Mouse (Mus musculus): ENCODE data around the gene Ccdc32.

Ccdc32 gene

DNA sequence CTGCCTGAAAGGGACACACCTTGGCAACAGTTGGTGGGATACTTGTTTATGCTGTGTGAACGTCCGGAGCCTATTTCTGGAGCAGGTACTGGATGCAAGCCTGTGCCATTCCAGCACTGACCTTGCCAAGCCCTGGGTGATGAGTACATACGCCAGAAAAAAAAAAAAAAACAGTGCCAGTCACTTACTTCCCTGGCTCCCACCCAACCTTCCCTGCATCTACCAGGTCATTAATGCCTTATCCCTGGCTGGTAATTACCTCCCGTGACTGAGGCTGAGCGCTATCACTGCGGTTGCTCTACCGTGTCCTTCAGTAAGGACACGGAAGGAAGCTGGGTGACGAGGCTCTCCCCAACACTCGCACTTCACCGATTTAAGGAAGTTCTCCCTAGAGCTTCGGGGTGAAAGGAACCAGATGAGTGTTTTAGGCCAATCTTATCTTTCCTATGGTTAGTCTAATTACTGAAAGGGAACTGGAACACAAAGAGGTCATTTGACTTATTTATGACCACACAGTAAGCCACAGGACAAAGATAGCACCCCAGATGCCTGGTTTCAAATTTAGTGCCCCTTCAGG is 13.5 kb downstream of the Ccdc32 start:
- no peak for DNase-seq (ENCODE audit: inconsistent ontology term)

DNA sequence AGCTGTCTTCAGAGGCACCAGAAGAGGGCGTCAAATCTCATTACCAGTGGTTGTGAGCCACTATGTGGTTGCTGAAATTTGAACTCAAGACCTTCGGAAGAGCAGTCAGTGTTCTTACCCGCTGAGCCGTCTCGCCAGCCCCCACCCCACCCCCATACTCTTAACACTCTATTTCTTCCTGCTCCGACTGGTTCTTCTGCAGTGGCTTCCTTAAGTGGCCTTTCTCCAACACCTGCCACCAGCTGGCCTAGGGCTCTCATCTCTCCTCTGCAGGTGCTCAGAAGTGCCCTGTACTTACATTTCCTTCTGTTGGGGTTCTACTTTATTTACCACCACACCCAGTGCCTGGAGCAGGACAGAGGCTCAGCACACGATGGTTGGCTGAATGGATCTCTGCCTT is 14.2 kb downstream of the Ccdc32 start:
- no peak for DNase-seq (ENCODE audit: inconsistent ontology term)

DNA sequence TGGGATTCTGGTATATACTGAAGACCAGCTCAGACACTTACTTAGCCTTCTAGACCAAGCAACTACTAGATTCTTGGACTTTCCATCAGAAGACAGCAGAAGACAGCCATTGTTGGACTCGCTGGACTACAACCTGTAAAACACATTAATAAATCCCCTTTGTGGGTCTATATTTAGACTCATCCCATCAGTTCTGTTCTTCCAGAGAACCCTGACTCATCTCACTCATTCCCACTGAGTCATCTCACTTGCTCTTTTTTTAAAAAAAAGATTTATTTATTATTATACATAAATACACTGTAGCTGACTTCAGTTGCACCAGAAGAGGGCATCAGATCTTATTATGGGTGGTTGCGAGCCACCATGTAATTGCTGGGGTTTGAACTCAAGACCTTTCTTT is 19.8 kb downstream of the Ccdc32 start:
- no peak for DNase-seq (ENCODE audit: inconsistent ontology term)

DNA sequence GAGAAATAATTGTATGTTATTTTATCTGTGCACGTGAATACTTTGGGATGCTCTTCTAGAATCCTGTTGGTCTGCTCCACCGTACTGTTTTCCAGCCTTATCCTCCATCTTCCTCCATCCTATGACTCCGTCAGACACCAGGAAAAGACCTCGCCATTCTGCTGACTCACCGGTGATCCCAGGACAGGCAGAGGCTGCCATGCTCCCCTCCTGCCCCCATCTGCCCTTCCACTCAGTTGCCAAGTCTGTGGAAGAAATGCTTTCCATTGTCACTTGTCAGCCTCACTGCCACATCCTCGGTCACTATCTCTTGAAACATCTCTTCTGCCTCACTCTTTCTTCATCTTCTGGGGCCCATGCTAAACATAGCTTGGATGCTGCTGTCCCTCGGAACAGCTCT is 22.3 kb downstream of the Ccdc32 start:
- no peak for DNase-seq (ENCODE audit: inconsistent ontology term)

DNA sequence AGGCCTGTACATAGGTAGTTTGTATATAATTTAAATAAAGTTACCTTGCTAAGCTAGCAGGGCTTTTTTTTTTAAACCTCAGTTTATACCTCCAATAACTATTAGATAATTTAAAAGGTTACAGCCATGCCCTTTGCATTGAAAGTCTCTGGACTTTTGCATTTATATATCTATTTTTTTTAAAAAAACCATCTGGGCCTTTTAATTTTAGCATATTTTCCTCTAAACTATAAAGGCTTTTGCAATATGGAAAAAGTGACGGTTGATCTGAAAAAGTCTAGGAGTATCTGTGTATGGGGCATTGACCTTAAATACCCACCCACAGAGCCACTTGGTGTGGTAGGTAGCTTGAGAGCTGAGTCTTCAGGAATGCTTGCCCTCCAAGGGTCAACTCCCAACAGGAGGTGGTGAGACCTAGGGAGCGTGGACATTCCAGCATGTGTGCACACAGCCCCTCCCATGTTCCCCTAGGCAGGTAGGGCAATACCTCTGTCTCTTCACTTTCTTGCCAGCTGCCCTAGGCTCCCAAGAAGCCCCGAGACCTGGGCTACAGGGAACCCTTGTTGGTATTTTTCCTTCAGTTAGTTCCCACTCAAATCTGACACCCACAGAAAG is 30.1 kb downstream of the Ccdc32 start:
- no peak for DNase-seq (ENCODE audit: inconsistent ontology term)

DNA sequence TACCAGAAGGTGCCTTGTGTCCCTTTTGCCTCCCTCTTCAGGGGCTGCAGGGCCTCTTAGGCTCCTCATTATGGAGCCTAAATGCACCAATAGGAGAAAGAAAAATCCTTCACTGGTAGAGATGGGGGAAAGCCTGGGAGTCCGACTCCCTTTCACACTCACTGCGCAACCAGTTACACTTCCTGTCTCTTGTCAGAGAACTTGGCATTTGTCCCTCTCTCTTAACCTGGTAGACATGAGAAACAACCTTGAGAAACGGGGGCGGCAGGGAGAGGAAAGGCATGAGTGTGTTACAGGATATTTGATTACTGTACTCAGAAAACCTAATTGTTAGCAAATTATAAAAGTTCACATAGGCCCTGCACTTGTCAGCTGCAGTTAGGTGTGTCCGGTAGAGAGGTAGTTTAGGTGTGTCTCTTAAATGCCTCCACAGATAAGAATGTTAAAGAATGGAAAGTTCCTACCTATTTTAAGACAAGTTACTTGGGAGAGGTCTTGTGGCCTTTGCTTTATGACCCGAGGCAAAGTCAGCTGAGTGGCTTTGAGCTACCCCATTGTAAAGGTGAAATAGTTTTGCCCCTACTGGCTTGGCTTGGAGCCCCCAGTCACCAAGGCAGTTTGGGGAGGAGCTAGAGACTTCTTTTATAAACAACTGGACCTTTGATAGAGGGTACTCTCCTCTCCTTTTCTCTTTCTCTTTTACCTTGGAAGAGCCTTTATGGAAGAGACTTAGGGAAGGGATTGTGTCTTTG is 30.9 kb downstream of the Ccdc32 start:
- no peak for DNase-seq (ENCODE audit: inconsistent ontology term)

DNA sequence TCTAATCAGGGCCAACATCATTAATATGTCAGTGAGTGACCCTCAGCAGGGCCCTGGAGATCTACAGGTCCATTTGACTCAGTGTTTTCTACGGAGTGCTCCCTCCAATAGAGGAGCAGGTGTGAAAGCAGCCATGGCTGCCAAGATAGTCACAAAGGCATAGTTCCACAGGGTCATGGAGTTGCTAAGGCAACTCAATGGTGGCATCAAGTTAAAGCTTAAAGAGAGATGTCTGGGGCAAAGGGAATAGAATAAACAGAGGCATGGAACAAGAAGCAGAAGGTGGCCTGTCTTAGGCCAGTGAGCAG is 32.4 kb downstream of the Ccdc32 start:
- DNase-seq (ENCODE audit: inconsistent ontology term): no peak

DNA sequence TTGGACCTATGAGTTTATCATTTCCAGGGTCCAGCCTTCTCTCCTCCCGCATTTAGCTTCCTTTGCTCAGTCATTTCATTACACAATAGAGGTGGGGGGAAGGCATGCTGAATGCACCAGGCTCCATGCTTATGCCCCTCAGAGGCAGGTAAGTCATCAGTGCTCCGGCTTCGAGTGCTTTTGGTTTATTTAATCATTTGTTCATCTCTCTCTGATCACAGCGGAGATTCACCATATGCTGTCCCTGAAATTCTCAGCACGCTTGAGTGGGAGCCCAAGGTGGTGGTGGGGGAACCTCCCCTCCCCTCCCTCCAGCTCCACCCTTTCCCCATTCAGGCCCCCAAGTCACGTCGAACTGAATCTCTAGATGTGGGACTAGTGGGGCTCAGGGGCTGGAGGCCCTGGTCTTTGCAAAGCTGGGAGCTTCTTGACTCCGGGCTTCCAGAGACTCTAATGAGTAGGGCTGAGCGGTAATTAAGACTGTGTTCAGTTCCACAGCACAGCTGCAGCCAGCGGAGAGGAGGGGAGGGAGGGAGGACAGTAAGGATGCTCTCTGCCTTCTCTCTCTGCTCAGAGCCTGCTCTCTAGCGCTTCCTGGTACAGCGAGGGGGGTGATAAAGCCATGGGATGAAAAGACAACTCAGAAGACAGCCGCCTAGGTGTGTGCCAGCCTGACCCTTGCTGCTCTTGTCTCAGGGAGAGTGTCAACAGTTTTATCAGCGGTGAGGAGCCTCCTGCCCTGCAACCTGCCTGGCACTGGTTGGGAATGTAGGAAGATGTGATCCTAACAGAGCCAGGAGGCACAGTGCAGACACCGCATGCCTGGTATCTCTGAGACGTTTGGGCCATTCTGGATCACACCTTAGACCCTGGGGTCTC is 33.0 kb downstream of the Ccdc32 start:
- DNase-seq (ENCODE audit: inconsistent ontology term): no peak

DNA sequence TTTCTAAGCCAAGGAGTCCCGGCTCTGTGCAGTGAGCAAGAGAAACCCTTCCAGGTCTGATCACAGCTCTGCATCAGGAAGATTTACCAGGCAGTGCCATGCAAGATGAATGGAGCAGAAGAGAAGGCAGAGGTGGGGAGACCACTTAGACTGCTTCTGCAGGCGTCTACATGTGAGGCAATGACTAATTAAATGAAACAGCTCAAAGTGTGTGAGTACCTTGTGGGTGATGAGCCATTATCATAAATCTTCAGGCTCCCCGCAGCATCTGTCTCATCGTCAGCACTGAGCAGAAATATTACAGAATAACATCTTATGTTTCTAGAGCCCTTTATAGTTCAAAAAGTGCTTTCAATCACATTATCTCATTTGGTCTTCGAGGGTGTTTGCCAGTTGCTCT is 33.7 kb downstream of the Ccdc32 start:
- DNase-seq (ENCODE audit: inconsistent ontology term): no peak

DNA sequence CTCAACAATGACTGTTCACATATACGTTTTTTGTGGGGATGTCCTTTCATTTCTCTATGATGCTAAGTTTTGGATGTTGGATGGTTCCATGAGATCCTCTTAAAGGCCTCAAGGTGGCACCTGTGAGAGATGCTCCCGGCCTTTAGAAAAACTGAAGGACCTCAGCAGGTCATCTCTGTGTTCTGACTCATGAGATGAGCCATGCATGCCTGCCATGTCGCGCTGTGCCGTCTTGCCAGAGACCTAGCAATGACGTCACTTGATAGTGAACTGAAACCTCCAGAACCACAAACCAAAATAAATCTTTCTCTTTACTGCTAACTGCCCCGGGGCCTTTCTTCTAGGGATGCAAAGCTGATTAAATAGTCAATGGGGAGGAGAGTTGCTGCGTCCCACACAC is 45.4 kb downstream of the Ccdc32 start:
- no peak for DNase-seq (ENCODE audit: inconsistent ontology term)

DNA sequence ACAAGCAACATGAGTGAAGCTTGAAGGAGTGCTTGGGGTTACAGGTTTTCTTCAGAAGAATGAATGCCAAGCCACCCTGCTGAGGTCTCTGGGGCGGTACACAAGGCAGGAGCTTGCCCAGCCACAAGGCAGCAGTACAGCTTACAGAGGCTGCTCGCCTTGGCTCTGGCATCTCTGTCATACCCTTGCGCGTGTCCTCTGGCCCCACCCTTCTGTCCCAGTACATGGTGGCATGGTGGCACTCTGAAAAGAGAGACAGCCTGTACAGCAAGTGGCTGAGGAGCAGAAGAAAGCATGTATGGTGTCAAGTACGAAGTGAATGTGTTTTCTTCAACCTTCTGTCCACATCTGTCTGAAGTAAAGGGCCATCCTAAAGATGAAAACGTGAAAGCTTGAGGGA is 48.4 kb downstream of the Ccdc32 start:
- DNase-seq (ENCODE audit: inconsistent ontology term): no peak

DNA sequence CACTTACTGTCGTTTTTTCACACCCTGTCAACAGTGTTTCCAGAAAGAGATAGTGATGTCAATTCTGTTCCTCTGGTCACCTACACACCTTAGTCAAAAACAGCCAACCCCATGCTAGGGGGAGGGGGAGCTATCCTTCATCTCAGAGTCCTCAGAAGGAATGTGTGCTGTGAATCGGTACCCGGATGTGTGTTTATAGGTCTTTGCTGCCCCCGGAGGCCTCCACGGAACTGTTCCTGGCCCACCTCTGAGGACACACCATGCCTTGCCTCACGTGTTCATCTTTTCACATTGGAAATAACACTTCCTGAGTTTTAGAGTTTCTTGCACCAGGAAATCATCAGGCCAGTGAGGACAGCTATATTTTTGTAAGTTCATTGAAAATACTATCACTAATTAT is 51.1 kb downstream of the Ccdc32 start:
- no peak for DNase-seq (ENCODE audit: inconsistent ontology term)

DNA sequence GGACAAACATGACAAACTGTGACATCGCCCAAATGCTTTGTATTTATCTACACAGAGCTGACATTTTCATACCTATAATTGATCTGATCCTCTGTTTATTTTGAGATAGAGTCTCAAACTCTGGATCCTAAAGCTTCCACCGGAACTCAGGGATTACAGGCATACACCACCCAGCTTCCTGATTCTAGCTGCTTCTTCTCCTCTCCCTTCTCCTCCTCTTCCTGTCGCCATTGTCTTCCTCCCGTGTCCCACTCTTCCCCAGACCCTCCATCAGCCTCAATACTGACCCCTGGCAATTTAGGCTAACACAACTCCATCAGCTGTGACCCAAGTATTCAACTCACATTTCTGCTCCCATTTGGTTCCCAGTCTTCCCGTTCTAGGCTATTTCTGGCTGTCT is 52.3 kb downstream of the Ccdc32 start:
- DNase-seq (ENCODE audit: inconsistent ontology term): no peak

DNA sequence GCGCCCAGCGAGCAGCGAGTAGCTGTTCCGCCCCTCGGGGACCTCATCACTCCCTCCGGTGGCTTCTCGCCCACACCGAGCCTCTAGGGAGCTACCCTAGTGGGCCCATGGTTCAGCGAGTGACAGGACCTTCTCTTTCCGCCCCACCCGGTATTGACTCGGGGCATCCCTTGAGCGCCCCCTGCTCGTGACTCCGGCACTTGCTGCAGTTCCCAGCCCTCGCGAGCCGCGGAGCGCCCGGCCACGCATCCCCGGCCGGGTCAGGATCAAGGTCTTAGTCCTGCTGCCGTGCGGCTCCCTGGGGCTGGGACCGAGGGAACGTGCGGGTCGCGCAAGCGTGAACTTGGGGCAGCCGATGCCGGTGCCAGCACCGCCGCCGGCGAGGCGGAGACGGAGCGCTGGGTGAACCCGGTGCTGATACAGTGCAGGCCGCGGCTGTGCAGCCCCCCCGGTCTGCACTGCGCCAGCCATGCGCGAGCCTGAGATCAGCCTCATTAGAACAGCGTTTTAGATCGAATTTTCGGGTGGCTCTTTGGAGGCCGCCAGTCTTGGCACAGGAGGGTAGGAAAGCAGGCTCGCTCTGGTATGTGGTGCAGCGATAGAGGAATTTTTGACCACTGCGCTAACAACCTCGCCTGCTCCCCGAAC is 52.8 kb downstream of the Ccdc32 start:
- peak; percentile 87 for DNase-seq (ENCODE audit: inconsistent ontology term)

DNA sequence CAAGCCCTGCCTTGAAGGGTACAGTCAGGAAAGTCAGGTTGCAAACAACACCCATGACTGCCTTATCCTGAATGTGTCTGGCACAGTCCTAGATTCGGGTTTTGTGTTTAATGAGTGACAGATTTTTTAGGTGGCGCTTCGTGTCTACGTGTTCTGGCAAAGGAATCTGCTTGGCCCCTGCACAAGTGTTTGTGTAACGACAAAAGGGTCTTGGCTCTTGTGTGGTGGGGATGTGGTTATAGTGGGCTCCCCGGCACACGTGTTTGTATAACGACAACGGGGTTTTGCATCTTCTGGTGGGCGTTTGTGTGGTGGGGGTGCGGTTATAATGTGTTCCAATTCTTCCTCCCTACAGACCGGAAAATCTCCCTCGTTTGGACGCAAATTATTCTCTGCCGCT is 53.3 kb downstream of the Ccdc32 start:
- DNase-seq (ENCODE audit: inconsistent ontology term): no peak

DNA sequence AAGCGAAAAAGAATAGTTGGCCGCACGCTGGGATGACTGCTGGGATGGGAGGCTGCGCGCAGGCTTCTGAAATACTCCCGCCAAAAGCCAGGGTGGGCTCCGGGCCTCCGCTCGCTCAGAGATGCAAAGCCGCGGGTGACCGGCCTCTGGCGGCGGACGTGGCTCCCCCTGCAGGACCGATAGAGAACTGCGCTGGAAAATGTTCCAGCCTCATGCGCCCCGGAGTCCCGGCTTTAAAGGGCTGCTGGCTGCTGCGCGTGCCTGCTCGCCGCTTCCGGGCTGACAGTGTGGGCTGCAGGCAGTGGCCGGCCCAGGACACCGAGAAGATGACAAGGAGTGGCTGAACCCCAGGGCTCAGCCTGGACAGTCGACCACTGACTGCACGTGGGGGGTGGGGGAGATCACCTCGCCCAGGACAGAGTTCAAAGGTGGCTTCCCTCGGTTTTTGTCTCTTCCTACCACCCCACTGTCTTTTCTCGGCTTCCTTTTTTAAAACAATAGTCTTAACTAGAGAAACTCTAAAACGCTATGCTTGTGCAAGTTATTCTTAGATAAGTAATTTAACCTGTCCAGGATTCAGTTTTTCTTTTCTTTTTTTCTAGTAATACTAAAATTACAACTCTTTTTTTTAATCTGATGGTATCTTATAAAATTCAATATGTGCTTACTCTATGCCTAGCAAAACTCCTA is 56.4 kb downstream of the Ccdc32 start:
- DNase-seq (ENCODE audit: inconsistent ontology term): peak; percentile 85

DNA sequence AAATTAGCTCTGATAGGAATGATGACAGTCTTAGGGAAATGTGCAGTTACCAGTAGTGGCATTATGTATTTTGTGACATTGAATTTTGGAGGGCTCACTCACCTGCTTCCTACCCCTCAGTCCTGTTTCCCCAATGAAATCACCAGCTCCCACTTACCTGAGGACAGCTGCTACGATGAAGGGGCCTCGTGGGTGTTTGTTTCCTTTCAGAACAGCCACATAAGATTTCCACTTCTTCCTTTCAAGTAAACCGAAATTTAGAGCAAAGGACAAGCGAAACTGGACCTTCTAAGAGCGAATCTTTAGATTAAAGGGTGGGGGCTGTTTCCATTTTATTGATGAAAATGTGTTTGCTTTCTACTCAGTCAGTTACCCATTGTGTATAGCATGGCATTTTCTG is 57.1 kb downstream of the Ccdc32 start:
- no peak for DNase-seq (ENCODE audit: inconsistent ontology term)

DNA sequence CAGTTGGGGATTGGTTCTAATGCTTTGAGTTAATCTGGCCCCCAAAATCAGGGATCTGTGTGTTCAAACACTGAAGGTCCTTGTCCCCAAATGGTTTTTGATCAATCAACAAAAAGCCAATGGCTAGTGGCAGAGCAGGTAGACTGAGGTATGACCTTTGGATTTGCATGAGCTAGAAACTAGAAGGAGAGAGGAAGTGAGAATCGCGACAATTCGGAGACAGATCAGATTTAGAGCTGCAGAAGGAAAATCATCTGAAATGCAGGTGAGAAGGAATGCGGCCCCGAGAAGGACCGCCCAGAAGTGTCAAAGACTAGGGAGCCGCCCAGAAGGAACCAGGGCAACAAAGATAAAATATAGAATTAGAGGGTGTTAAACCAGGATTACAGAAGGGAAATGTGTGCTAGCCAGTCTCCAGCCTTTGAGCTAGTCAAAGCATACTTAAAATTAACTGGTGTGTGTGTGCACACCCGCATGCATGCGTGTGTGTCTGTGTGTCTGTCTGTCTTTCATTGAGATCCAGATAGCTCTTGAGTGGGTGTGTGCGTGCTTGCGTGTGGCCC is 59.5 kb downstream of the Ccdc32 start:
- no peak for DNase-seq (ENCODE audit: inconsistent ontology term)

Data from Muller cell, postnatal 12 days (primary cell).